Mouse (Mus musculus) intestine, postnatal 0 days (tissue): ENCODE results near the gene Ankrd12. TPM values are rescaled to one million over a fixed set of nuclear protein-coding genes. Genes with fewer than 3 reads are reported as not detected.
"Not testable (repeated sequence)": the region's sequence is repeated elsewhere in the genome, so short reads cannot be mapped to it uniquely, and the experiment has no call there.

Experiments
- ATAC-seq: fragments of 200-750 bp; cut with Nextera tagmentation; 2 replicates; pipeline ENCODE4 v1.8.0; 2017; ENCODE audit warnings: mild to moderate bottlenecking, moderate TSS enrichment, moderate library complexity
- H3K27ac ChIP-seq: fragments of 300-500 bp; sonication (generic); 2 replicates; pipeline ENCODE4 v1.5.1; 2014; ENCODE audit warnings: mild to moderate bottlenecking, low read depth, low read length, moderate library complexity
- H3K27me3 ChIP-seq: fragments of 300-500 bp; sonication (generic); replicated peaks from 2 replicates; pipeline ENCODE4 v1.6.1; 2014; ENCODE audit warnings: low read length, mixed read lengths; ENCODE audit not compliant: control insufficient read depth, insufficient read depth
- H3K36me3 ChIP-seq: fragments of 300-500 bp; sonication (generic); 2 replicates; pipeline ENCODE4 v1.6.1; 2014; ENCODE audit warnings: mild to moderate bottlenecking, moderate library complexity; ENCODE audit not compliant: control insufficient read depth, insufficient read depth
- H3K4me1 ChIP-seq: fragments of 300-500 bp; sonication (generic); replicated peaks from 2 replicates; pipeline ENCODE4 v1.6.1; 2014; ENCODE audit warnings: antibody characterized with exemption, low read length, mixed read lengths; ENCODE audit not compliant: control insufficient read depth, insufficient read depth
- H3K4me2 ChIP-seq: fragments of 300-500 bp; sonication (generic); replicated peaks from 2 replicates; pipeline ENCODE4 v1.6.1; 2014; ENCODE audit warnings: low read depth, mild to moderate bottlenecking, moderate library complexity
- H3K4me3 ChIP-seq: fragments of 300-500 bp; sonication (generic); 2 replicates; pipeline ENCODE4 v1.5.1; 2014; ENCODE audit warnings: low read depth, low read length
- H3K9ac ChIP-seq: fragments of 300-500 bp; sonication (generic); 2 replicates; pipeline ENCODE4 v1.6.1; 2014; ENCODE audit warnings: mild to moderate bottlenecking, low read depth, low read length
- H3K9me3 ChIP-seq: fragments of 300-500 bp; sonication (generic); 2 replicates; pipeline ENCODE4 v1.6.1; 2016; ENCODE audit warnings: mixed run types; ENCODE audit not compliant: control insufficient read depth
- CTCF ChIP-seq: sonication (generic); IDR thresholded peaks from 2 replicates; pipeline ENCODE4 v1.5.1; 2016; ENCODE audit warnings: low read depth, mild to moderate bottlenecking, control low read depth, antibody characterized with exemption, moderate library complexity
- WGBS: fragments of 180-500 bp; shearing (Covaris S2); extraction: QIAGEN DNeasy Blood & Tissue Kit; methylation state at CpG from one replicate; pipeline ENCODE4 v1.1.7; 2014; 5-methylcytosine and 5-hydroxymethylcytosine counted together
- polyA plus RNA-seq: library from polyadenylated mRNA; unstranded; fragments of >200 nt; fragmentation: Nextera tagmentation; extraction: Ambion mirVana; gene quantifications from 2 replicates; pipeline ENCODE4 v1.2.1, GENCODE M21; 2015

Gene Ankrd12
- polyA plus RNA-seq, 1 experiment from 2014 or later: 21.9 TPM

DNA sequence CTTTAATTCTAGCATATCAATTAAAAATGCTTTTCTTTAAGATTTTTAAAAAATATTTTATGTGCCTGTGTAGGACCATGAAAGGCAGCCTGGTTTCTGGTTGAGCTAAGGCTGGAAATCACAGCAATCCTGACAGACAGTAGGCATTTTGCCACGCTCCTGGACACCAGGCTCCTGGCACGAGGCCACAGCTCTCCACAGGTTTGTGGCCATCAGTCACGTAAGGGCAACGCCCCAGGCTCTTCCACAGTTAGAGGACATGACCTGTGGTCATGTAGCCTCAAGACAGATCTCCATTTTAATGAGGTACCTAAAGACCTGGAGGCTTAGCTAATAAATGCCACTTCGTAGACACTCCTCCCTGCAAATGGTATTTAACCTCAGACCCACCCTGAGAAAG is 69.0 kb downstream of the Ankrd12 start:
- WGBS: 62% methylated on average over 5 of the region's 5 CpGs
- H3K4me2 ChIP-seq: no peak overlapping the region
- H3K9ac ChIP-seq: no peak overlapping the region
- H3K27ac ChIP-seq: no peak overlapping the region
- no peak for TF ChIP-seq CTCF
- H3K4me3 ChIP-seq: no peak overlapping the region
- 0 out of 2 replicates have a peak, but pooled peaks have one; percentile 19 for ATAC-seq
- no peaks in the 10 kb centered on the region for H3K9me3 ChIP-seq
- no peaks in the 10 kb centered on the region for H3K27me3 ChIP-seq
- H3K36me3 ChIP-seq: no peaks in the 10 kb centered on the region
- no peaks in the 10 kb centered on the region for H3K4me1 ChIP-seq

DNA sequence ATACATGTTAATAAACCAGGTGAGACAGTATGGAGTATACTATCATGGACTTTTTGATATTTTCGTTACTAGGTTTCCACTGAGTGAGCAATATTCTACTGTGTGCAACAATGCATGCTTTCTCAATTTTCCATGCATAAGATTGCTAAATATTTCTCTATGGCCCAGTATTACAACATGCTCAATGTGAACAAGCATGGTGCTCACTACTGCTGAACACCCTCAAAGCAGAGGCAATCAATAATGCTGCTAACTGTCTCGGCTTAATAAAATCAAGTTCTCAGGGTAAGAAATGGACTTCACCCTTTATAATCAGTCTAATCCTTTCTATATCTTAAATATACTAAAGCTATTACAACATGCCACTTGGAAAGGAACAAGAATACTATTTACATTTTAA is 69.4 kb downstream of the Ankrd12 start:
- Histone ChIP-seq H3K27ac (no peak overlapping the region), H3K36me3 (no peaks in the 10 kb centered on the region), H3K27me3 (no peaks in the 10 kb centered on the region), H3K9me3 (no peaks in the 10 kb centered on the region), H3K4me2 (no peak overlapping the region), H3K4me1 (no peaks in the 10 kb centered on the region), H3K9ac (no peak overlapping the region), H3K4me3 (no peak overlapping the region)
- peak; percentile 73 for ATAC-seq
- TF ChIP-seq CTCF: no peak
- WGBS: 60% methylated on average over 2 of the region's 2 CpGs

DNA sequence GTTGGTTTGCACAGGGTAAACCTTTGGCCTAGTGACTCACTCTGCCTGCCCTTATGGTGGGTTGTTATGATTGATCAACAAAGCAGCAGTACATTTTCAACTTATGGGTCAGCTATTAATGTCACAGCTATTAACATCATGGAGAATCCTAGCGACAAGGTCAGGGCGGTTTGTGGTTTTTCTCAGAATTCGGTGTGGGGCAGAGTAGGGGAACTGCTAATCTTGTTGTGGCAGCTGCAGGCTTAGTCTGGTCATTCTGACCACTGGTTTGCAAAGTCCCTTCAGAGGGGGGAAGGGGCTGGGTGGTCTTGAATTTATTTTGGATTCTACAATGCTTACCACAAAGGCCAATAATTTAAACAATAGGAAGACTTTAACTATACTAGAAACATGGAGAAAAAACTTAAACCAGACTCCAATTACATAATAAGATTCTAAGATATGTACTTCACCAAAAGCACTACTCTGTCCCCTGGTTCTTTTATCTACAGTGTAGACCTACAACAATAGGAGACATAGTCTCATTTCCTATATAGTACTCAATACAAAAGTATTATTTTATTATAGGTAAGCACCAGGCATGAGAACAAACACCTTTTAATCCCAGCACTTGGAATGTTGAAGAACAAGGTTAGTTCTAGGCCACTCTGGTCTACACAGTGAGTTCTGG is 88.6 kb downstream of the Ankrd12 start:
- Histone ChIP-seq H3K27me3 (no peaks in the 10 kb centered on the region), H3K4me2 (no peak overlapping the region), H3K27ac (no peak overlapping the region), H3K9me3 (no peaks in the 10 kb centered on the region), H3K4me3 (no peak overlapping the region), H3K9ac (no peak overlapping the region), H3K36me3 (peaks cover 8% of the 10 kb centered on the region), H3K4me1 (no peaks in the 10 kb centered on the region)
- TF ChIP-seq CTCF: no peak
- no peak for ATAC-seq
- 79% methylated on average over 3 of the region's 3 CpGs for WGBS

DNA sequence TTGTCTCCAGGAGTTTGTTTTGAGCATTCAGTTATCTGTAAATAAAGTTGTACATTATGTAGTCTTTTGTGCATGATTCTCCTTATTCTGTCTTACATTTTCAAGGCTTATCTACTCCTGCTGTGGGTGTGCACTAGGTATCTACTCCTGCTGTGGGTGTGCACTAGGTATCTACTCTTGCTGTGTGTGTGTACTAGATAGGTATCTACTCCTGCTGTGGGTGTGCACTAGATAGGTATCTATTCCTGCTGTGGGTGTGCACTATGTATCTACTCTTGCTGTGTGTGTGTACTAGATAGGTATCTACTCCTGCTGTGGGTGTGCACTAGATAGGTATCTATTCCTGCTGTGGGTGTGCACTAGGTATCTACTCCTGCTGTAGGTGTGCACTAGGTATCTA is 100.2 kb downstream of the Ankrd12 start:
- not testable (repeated sequence) for H3K27me3 ChIP-seq, H3K27ac ChIP-seq, H3K4me3 ChIP-seq, H3K9me3 ChIP-seq, H3K9ac ChIP-seq, H3K4me2 ChIP-seq, ATAC-seq, H3K4me1 ChIP-seq
- H3K36me3 ChIP-seq: peaks cover 11% of the 10 kb centered on the region; the same call in 1 of the 2 replicates

DNA sequence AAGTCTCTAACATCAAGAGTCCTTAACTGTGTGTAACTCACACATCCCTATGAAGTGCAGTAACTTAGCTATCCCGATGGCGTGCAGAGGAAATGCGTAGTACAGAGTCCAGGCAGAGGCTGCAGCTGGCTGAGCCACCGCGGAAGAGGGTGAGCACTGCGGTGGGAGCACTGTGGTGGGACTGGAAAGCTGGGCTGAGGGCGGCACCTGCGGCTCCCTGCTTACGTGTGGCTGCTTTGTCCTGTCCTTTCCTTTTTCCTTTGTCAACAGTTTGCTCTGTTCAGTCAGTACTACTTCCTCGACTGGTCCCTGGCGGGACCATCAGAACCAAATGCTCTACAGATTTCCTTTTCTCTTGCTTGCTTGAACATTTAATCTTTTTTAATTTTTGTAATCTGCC is 109.1 kb downstream of the Ankrd12 start:
- H3K27me3 ChIP-seq: no peaks in the 10 kb centered on the region
- no peaks in the 10 kb centered on the region for H3K4me1 ChIP-seq
- H3K9ac ChIP-seq: no peak overlapping the region
- H3K4me2 ChIP-seq: no peak overlapping the region
- peaks cover 7% of the 10 kb centered on the region; the same call in 1 of the 2 replicates for H3K36me3 ChIP-seq
- 73% methylated on average over 11 of the region's 11 CpGs for WGBS
- H3K4me3 ChIP-seq: no peak overlapping the region
- H3K9me3 ChIP-seq: no peaks in the 10 kb centered on the region
- no peak for ATAC-seq
- no peak overlapping the region for H3K27ac ChIP-seq
- no peak for TF ChIP-seq CTCF

DNA sequence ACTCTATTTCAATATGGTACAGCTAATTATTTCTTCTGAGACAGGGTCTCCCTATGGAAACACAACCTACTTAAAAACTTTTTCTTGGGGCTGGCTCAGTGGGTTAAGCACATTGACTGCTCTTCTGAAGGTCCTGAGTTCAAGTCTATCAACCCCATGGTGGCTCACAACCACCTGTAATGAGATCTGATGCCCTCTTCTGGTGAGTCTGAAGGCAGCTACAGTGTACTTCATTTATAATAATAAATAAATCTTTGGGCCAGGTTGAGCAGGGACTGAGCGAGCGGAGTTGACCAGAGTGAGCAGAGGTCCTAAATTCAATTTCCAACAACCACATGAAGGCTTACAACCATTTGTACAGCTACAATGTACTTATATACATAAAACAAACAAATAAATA is 114.6 kb downstream of the Ankrd12 start:
- H3K4me1 ChIP-seq: no peaks in the 10 kb centered on the region
- H3K36me3 ChIP-seq: no peaks in the 10 kb centered on the region; the same call in 1 of the 2 replicates
- no peak overlapping the region for H3K9ac ChIP-seq
- H3K9me3 ChIP-seq: 0 out of 2 replicates have a peak, but pooled peaks cover 3% of the 10 kb centered on the region
- WGBS: 89% methylated on average over 2 of the region's 2 CpGs
- H3K27me3 ChIP-seq: no peaks in the 10 kb centered on the region
- peak overlapping the region; percentile 50; the same call in 1 of the 2 replicates for H3K27ac ChIP-seq
- no peak overlapping the region for H3K4me2 ChIP-seq
- no peak overlapping the region for H3K4me3 ChIP-seq
- TF ChIP-seq CTCF: 0 out of 2 replicates have a peak, but pooled peaks have one; percentile 19
- ATAC-seq: no peak
